Mouse (Mus musculus): ENCODE measurements around the gene Galnt18.

DNA sequence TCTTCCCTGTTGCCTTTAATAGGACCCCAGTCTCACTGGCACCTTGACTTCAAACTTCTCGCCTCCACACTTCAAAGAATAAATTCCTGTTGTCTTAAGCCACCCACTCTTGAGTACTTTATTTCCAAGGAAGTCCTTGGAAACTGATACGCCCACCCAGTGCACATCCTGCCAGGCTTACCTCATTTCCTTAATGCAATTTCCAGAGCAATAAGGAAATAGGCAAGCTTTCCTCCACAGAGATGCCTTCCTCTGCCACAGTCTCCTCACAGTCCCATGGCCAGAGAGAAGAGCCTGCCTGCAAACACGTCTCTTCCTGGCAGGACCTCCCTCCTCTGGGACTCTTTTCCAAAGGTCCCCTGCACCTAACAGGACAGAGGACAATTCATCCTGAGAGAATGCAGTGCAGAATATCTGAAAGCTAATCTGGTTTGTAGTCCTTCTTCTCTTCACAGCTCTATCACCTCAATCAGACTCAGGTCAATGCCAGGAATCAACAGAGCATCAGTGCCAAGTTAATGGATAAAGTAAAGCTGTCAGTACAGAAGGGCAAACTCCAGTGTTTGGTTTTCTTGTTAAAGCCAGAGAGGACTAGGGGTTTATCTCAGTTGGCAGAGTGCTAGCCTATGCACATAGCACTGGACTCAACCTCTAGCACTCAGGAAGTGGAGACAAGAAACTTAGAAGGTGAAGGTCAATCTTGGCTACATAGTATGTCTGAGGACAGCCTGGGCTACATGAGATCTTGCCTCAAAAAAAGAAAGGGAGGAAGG lies 65.8 kb downstream of the Galnt18 start:
- TF ChIP-seq CTCF (IDR thresholded peaks at IDR 0.05; ENCODE audit: low read depth) (no peak), EP300 (IDR thresholded peaks at IDR 0.05; ENCODE audit: low read depth) (0 out of 2 replicates have a peak, but pooled peaks have one; percentile 73)
